Mouse (Mus musculus): ENCODE data around the gene Slc25a34. TPM values are rescaled to one million over a fixed set of nuclear protein-coding genes. Genes with fewer than 3 reads are reported as not detected.

The Slc25a34 gene
- polyA plus RNA-seq, 1 experiment = not detected

- no peak for TF ChIP-seq GATA1 (IDR thresholded peaks at IDR 0.05; ENCODE audit: low read length)
Measured at GRCm38 (mm10) chr4:141605861-141606260, 17.8 kb downstream of the Slc25a34 start, which contains the start of gene Fblim1. TSS of gene Fblim1 (minus strand) at chr4:141606096.

DNA sequence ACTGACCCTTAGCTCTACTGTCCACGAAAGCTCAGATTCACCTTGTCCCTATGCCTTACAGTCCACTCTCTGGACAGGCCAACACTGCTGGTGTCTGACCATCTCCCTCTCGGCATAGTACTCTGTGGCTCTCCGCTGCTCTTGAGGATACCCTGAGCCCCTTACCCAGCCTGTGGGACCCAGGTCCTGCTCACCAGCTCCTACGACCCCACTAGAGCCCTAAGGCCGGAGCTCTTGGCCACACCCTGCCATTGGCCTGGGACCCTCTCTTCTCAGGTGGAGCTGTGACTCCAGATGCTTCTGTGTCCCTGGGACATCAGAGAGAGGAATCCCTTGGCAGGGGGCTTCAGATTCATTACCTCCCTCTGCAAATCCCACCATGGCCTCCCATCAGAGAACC, 18.2 kb downstream of the Slc25a34 start:
- TF ChIP-seq GATA1 (IDR thresholded peaks at IDR 0.05; ENCODE audit: low read length) = no peak

GRCm38 (mm10) chr4:141604493-141604892, 19.1 kb downstream of the Slc25a34 start:
- no peak for TF ChIP-seq GATA1 (IDR thresholded peaks at IDR 0.05; ENCODE audit: low read length)

GRCm38 (mm10) chr4:141603921-141604320, 19.7 kb downstream of the Slc25a34 start:
- no peak for TF ChIP-seq GATA1 (IDR thresholded peaks at IDR 0.05; ENCODE audit: low read length)

DNA sequence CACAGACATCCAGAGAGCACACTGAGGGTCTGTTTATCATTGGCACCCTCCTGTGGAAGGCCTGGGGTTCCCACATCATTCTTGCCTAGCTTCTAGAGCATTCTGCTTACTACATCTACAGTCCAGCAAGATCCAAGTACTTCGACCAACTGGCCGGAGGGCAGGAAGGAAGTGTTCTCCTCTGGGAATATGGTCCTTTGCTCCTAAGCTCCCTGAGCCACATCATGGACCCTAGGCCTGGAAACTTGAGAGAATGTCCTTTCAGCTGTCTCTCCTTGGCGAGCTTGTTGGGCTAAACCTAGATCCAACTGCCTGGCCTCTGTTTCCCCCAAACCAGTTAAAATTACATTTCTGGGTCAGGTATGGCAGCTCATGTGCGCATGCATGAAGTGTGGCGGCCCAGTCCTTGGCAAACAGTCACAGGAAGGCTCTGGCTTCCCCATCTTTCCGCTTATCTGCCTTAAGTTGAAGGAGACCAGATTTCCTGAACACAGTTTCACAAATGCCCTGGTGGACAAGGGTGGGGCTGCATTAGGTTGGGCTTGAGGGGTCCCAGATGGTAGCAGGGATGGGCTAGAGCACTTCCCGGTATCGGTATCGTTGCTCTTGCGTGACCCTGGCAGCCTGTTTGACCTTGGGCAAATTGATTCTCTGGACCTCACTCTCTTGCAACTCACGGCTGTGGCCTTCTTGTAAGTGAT, 20.9 kb downstream of the Slc25a34 start:
- no peak for TF ChIP-seq GATA1 (IDR thresholded peaks at IDR 0.05; ENCODE audit: low read length)

DNA sequence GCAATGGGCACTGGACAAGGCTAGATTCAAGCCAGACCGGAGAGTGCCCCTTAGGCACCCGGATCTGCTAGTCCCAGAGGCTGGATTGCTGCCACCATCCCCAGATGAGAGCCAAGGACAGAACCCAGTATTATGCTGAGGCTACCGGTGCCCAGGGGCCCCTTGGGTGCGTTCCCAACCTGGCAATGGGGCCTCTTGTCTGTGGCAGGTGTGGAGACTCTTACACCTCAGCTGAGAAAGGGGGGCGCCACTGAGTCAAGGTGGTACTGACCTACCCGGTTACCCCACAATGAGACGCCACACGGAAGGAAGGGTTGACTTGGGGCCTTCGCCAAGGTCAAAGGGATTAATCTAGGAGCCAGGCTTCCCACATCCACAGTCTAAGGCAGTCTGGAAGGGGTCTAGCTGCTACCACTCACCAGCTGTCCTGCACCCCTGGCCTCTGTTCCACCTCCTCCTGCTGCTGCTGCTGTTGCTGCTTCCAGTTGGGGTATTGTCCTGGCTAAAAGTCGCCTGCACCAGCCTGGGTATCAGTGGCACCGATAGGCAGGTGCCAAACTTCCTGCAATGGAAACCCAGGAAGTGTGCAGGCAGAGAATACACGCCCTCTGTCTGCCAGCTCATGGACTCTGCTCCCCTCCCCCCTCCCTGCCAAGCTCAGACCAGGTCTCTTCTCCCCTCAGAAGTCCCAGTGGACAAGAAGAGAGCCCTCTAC, 22.3 kb downstream of the Slc25a34 start:
- no peak for TF ChIP-seq GATA1 (IDR thresholded peaks at IDR 0.05; ENCODE audit: low read length)

DNA sequence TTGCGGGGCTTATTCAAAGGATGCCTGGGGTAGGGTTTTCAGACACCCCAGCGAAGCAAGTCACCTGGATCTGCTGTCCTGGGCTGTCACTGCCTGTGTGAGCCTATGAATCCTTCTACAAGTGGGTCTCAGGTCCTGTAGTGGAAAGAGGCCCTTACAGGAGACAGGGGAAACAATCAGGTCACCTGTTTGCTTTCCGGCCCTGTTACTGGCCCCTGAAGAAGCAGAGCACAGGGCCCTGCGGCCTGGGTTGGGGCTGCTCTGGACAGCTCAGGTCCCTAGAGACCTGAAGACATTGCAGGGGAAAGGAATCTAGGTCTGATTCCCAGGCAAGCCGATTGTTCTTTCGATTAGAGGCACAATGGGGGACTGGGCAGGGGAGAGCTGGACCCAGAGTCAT, 23.3 kb downstream of the Slc25a34 start:
- TF ChIP-seq GATA1 (IDR thresholded peaks at IDR 0.05; ENCODE audit: low read length) = no peak

DNA sequence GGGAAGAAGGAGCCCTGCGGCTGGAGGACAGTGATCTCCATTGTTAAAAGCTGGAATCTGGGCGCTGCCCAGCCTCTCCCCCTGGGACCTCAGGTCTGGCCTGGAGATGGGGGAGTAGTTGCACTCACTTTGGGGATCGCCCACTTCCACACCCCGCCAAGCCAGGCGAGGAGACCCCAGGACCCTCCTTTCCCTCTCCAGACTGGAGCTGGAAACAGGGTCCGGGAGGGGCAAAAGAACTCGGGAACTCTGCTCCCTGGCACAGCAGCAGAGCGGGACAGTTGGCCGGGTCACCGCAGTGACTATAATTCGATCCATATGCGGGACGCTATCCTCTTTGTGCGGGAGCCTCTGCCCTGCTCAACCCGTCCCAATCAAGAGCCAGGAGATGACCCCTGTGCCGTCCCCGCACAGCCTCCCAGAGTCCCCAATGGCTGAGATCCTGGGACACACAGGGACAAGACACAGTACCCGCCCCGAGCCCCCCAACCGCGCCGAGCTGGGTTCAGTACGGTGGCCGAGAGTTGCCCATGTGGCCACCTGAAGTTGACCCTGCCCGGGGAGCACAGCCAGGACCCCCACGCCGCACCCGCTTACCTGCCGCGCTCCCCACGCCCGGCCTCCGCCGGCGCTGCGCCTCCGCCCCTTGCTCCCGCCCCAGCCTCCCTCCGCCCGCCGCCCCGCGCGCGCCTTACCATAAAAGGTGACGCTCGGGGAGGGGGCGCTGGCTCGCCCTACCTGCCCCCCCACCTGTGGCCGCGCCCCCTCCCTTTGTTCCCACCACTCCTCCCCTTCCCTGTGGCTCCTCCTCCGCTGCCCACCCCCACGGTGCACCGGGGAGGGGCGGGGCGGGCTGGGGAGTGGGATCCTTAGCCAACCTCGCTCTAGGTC, 24.1 kb downstream of the Slc25a34 start:
- no peak for TF ChIP-seq GATA1 (IDR thresholded peaks at IDR 0.05; ENCODE audit: low read length)

- no peak for TF ChIP-seq GATA1 (IDR thresholded peaks at IDR 0.05; ENCODE audit: low read length)
Measured at GRCm38 (mm10) chr4:141598894-141599250, 24.7 kb downstream of the Slc25a34 start.

GRCm38 (mm10) chr4:141598199-141598893, 25.3 kb downstream of the Slc25a34 start:
- TF ChIP-seq GATA1 (IDR thresholded peaks at IDR 0.05; ENCODE audit: low read length) = no peak

GRCm38 (mm10) chr4:141596700-141597328, 26.8 kb downstream of the Slc25a34 start:
- no peak for TF ChIP-seq GATA1 (IDR thresholded peaks at IDR 0.05; ENCODE audit: low read length)

- TF ChIP-seq GATA1 (IDR thresholded peaks at IDR 0.05; ENCODE audit: low read length) = no peak
Measured at GRCm38 (mm10) chr4:141595605-141596268, 27.9 kb downstream of the Slc25a34 start.

GRCm38 (mm10) chr4:141595138-141595537, 28.5 kb downstream of the Slc25a34 start:
- no peak for TF ChIP-seq GATA1 (IDR thresholded peaks at IDR 0.05; ENCODE audit: low read length)

- no peak for TF ChIP-seq GATA1 (IDR thresholded peaks at IDR 0.05; ENCODE audit: low read length)
Measured at GRCm38 (mm10) chr4:141591547-141591946, 32.1 kb downstream of the Slc25a34 start.
